Comparison of ENCODE assay signal across 9 mouse cellular contexts in genomic region chr10:94210718-94211618, GRCm38 (mm10). TPM values are rescaled to one million over a fixed set of nuclear protein-coding genes. Genes with fewer than 3 reads are reported as not detected.
DNase-seq lines count a peak whose midpoint lies in the region; ATAC-seq and TF ChIP-seq lines count a peak whose summit lies in the region.
"Had no signal": no experiment of that assay in that cellular context is flagged by ENCODE, and none has a peak within 500 bp of the region (broad histone marks: within the 10 kb centered on the region; RNA-seq: fewer than 3 reads in every experiment).

No protein-coding gene starts in this region.

- no peak for TF ChIP-seq CTCF in olfactory bulb, adult 2 months (IDR thresholded peaks at IDR 0.05; ENCODE audit: insufficient read depth, low read depth, low read length)

- no peak for TF ChIP-seq POLR2A in olfactory bulb, adult 2 months (IDR thresholded peaks at IDR 0.05; ENCODE audit: insufficient read depth, low read depth, low read length)

- H3K4me3 ChIP-seq in hindbrain, embryonic 13.5 days = no peak overlapping the region
- no peak overlapping the region for H3K4me3 ChIP-seq in olfactory bulb, adult 2 months (ENCODE audit: insufficient read depth, low read depth, low read length)
- H3K4me3 ChIP-seq in intestine, embryonic 16.5 days (ENCODE audit: low read length) = no peak overlapping the region

- peak; percentile 25 to 45 for DNase-seq in frontal cortex, postnatal 36 days (ENCODE audit: low spot score in 2 of 2)
- no peak for DNase-seq in frontal cortex, postnatal 10 days (ENCODE audit: low spot score in 2 of 2)
- peak; percentile 8 for DNase-seq in lung, postnatal 36 days
- no peak for DNase-seq in lung, postnatal 14 days
- no peak for DNase-seq in adrenal gland, postnatal 14 days
- DNase-seq: gastrocnemius, postnatal 14 days had no signal

- 57% methylated on average over 6 of the region's 6 CpGs for WGBS in hindbrain, embryonic 13.5 days
- WGBS in olfactory bulb, adult 2 months = 38% methylated on average over 6 of the region's 6 CpGs
- 68% methylated on average over 6 of the region's 6 CpGs for WGBS in intestine, embryonic 16.5 days

- no peak overlapping the region for H3K9ac ChIP-seq in hindbrain, embryonic 13.5 days
- H3K9ac ChIP-seq in intestine, embryonic 16.5 days (ENCODE audit: low read depth, low read length) = no peak overlapping the region

- peaks cover 13% of the 10 kb centered on the region for H3K4me1 ChIP-seq in hindbrain, embryonic 13.5 days (replicated peaks)
- peaks cover 6% of the 10 kb centered on the region; the same call in 1 of the 2 replicates for H3K4me1 ChIP-seq in olfactory bulb, adult 2 months (ENCODE audit: control insufficient read depth, insufficient read depth, low read length)
- H3K4me1 ChIP-seq in intestine, embryonic 16.5 days (ENCODE audit: control insufficient read depth, insufficient read depth, low read length) = no peaks in the 10 kb centered on the region

- H3K36me3 ChIP-seq in hindbrain, embryonic 13.5 days = peaks cover 42% of the 10 kb centered on the region
- peaks cover 13% of the 10 kb centered on the region; the same call in 1 of the 2 replicates for H3K36me3 ChIP-seq in intestine, embryonic 16.5 days (ENCODE audit: control insufficient read depth, insufficient read depth, low read length)

- H3K27ac ChIP-seq in hindbrain, embryonic 13.5 days = peak overlapping the region; percentile 64
- H3K27ac ChIP-seq in olfactory bulb, adult 2 months (ENCODE audit: insufficient read depth, low read depth, low read length) = peak overlapping the region; percentile 48; the same call in 1 of the 2 replicates
- H3K27ac ChIP-seq in intestine, embryonic 16.5 days (ENCODE audit: low read length) = no peak overlapping the region

- peak; percentile 87 for ATAC-seq in hindbrain, embryonic 13.5 days (ENCODE audit: low FRiP score)
- no peak for ATAC-seq in intestine, embryonic 16.5 days

- H3K9me3 ChIP-seq in hindbrain, embryonic 13.5 days = no peaks in the 10 kb centered on the region
- H3K9me3 ChIP-seq in intestine, embryonic 16.5 days (ENCODE audit: control insufficient read depth, low read length) = no peaks in the 10 kb centered on the region

- H3K27me3 ChIP-seq in hindbrain, embryonic 13.5 days = no peaks in the 10 kb centered on the region
- H3K27me3 ChIP-seq in intestine, embryonic 16.5 days (replicated peaks; ENCODE audit: control insufficient read depth, insufficient read depth, low read length) = no peaks in the 10 kb centered on the region

- no peak overlapping the region for H3K4me2 ChIP-seq in hindbrain, embryonic 13.5 days
- H3K4me2 ChIP-seq in intestine, embryonic 16.5 days (ENCODE audit: low read depth, low read length) = no peak overlapping the region

RNA-seq across cellular contexts. Expression of gene Ndufa12, which starts 12.4 kb away (rescaled TPM):
- polyA plus RNA-seq in hindbrain, embryonic 13.5 days (2015; fragmentation: Nextera tagmentation; extraction: Ambion mirVana) = 339 and 361 TPM in 2 replicates
- 1,157 TPM in 1 of 2 replicates, not detected in the other for polyA plus RNA-seq in olfactory bulb, adult 2 months (2012; ENCODE audit: insufficient read depth, insufficient read length, low replicate concordance, missing spikeins)
- 479 and 503 TPM in 2 replicates for total RNA-seq in adrenal gland, postnatal 14 days (2021)
- polyA plus RNA-seq in intestine, embryonic 16.5 days (2015; fragmentation: Nextera tagmentation; extraction: Ambion mirVana) = 405 and 411 TPM in 2 replicates

Comparison
In these comparisons a context has a peak if more than half of its experiments do, and no peak if none do; other contexts are left out.
1. DNase-seq: peak in frontal cortex, postnatal 36 days (2 of 2) and lung, postnatal 36 days (single experiment); none in frontal cortex, postnatal 10 days (0 of 2), lung, postnatal 14 days (single experiment) and adrenal gland, postnatal 14 days (single experiment).